In the genomic region with DNA sequence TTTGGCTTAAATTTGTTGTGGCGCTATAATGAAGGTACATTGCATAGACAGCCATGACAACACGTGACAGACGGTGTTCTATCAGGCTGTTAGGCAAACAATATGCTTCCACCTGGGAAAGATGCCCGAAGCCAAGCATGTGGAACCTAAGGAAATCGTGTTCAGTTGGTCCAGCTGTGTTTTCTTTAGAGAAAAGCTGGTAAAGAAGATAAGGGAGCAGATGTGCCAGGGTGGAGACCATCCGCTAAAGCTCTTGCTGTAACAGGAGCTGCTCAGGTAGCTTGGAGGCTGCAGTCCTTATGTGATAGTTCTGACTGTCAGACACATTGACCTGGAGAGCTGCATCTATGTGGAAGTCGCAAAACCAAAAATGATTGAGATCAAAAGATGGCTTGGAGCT, we compare ENCODE assay signal across 23 mouse cellular contexts. TPM values are rescaled to one million over a fixed set of nuclear protein-coding genes. Genes with fewer than 3 reads are reported as not detected.
A peak's percentile ranks its signal among the peaks of the same experiment; 100 is the strongest.
DNase-seq lines count a peak whose midpoint lies in the region; ATAC-seq and TF ChIP-seq lines count a peak whose summit lies in the region.
"Had no signal": no experiment of that assay in that cellular context is flagged by ENCODE, and none has a peak within 500 bp of the region (broad histone marks: within the 10 kb centered on the region; RNA-seq: fewer than 3 reads in every experiment).

No protein-coding gene starts in this region.

- no peak for TF ChIP-seq POLR2A in MEL (IDR thresholded peaks at IDR 0.05; ENCODE audit: control insufficient read depth in 1 of 2, insufficient read depth in 1 of 2, low read depth in 1 of 2, low read length in 2 of 2, poor library complexity in 1 of 2)

- WGBS in liver, embryonic 15.5 days (ENCODE audit: insufficient replicate concordance) = 41% methylated on average over 7 of the region's 7 CpGs

- no peak overlapping the region for H3K4me2 ChIP-seq in liver, embryonic 15.5 days
- H3K4me2 ChIP-seq: forebrain, embryonic 13.5 days; heart, embryonic 11.5 days; heart, embryonic 15.5 days; hindbrain, embryonic 13.5 days had no signal

- H3K27me3 ChIP-seq in G1E (ENCODE audit: insufficient read depth, low read length) (0 out of 2 replicates have a peak, but pooled peaks cover 4% of the 10 kb centered on the region), MEL (ENCODE audit: control insufficient read depth in 1 of 2, insufficient read depth in 2 of 2, low read length in 2 of 2) (no peaks in the 10 kb centered on the region; a peak in 1 of 4 replicates)
- no peaks in the 10 kb centered on the region for H3K27me3 ChIP-seq in liver, embryonic 15.5 days
- H3K27me3 ChIP-seq: forebrain, embryonic 13.5 days; heart, embryonic 15.5 days; hindbrain, embryonic 13.5 days; Patski had no signal

- TF ChIP-seq CTCF in G1E (IDR thresholded peaks at IDR 0.05; ENCODE audit: low read depth, low read length) (no peak), MEL (IDR thresholded peaks at IDR 0.05 in 2 of 3, conservative IDR thresholded peaks at IDR 0.05 in 1 of 3; ENCODE audit: control insufficient read depth in 1 of 3, insufficient read depth in 1 of 3, low read depth in 2 of 3, low read length in 3 of 3, poor library complexity in 1 of 3, severe bottlenecking in 1 of 3) (no peak)

- H3K4me3 ChIP-seq in G1E (ENCODE audit: low read depth, low read length) (no peak overlapping the region), MEL (ENCODE audit: control insufficient read depth in 1 of 2, insufficient read depth in 1 of 2, low read depth in 2 of 2, low read length in 2 of 2) (no peak overlapping the region)
- H3K4me3 ChIP-seq in liver, embryonic 15.5 days (replicated peaks) = no peak overlapping the region
- H3K4me3 ChIP-seq: embryonic facial prominence, embryonic 10.5 days; forebrain, embryonic 13.5 days; gastrocnemius, adult 2 months; heart, embryonic 15.5 days; hindbrain, embryonic 13.5 days had no signal

- H3K4me1 ChIP-seq in G1E (ENCODE audit: insufficient read depth, low read depth, low read length) (peaks cover 6% of the 10 kb centered on the region), MEL (ENCODE audit: control insufficient read depth in 1 of 2, insufficient read depth in 2 of 2, low read length in 2 of 2) (no peaks in the 10 kb centered on the region; a peak in 1 of 4 replicates)
- peaks cover 5% of the 10 kb centered on the region for H3K4me1 ChIP-seq in liver, embryonic 15.5 days (replicated peaks)
- H3K4me1 ChIP-seq: embryonic facial prominence, embryonic 10.5 days; hindbrain, embryonic 13.5 days had no signal

- H3K79me2 ChIP-seq in MEL (ENCODE audit: control insufficient read depth, insufficient read depth, low read length, poor library complexity) = no peaks in the 10 kb centered on the region

- no peaks in the 10 kb centered on the region for H3K36me3 ChIP-seq in G1E (replicated peaks)
- peaks cover 0 to 3% of the 10 kb centered on the region in 2 experiments; a peak in 1 of 4 replicates for H3K36me3 ChIP-seq in MEL (ENCODE audit: control insufficient read depth in 1 of 2, insufficient read depth in 2 of 2, low read length in 2 of 2)
- H3K36me3 ChIP-seq in liver, embryonic 15.5 days (replicated peaks) = no peaks in the 10 kb centered on the region
- H3K36me3 ChIP-seq: embryonic facial prominence, embryonic 10.5 days; heart, embryonic 15.5 days; hindbrain, embryonic 13.5 days had no signal

- intact Hi-C loops in gastrocnemius, postnatal 14 days (cut with DNase I; ENCODE audit: low total_unique reads) = no loop called here

- no peak overlapping the region for H3K9ac ChIP-seq in MEL (ENCODE audit: control insufficient read depth, low read depth, low read length, poor library complexity, severe bottlenecking)
- no peak overlapping the region for H3K9ac ChIP-seq in liver, embryonic 15.5 days
- H3K9ac ChIP-seq: forebrain, embryonic 13.5 days; forebrain, postnatal 0 days; heart, embryonic 15.5 days; hindbrain, embryonic 13.5 days had no signal

- peak; percentile 80 for ATAC-seq in G1E (ENCODE audit: extremely low read depth, insufficient number of reproducible peaks, low FRiP score, poor library complexity, severe bottlenecking)
- ATAC-seq in liver, embryonic 15.5 days (ENCODE audit: insufficient read depth) = peak; percentile 73
- ATAC-seq in megakaryocyte-erythroid progenitor cell, adult 5-6 weeks (replicated peaks; ENCODE audit: low FRiP score, low TSS enrichment, poor library complexity, severe bottlenecking) = peak; percentile 95
- ATAC-seq: activated CD4-positive, CD25-positive, alpha-beta regulatory T cell, adult 4 months; forebrain, embryonic 13.5 days; forebrain, postnatal 0 days; hindbrain, postnatal 0 days; Patski had no signal

- no peak for TF ChIP-seq RAD21 in MEL (IDR thresholded peaks at IDR 0.05; ENCODE audit: low read depth, low read length)

- 0 out of 4 replicates have a peak, but pooled peaks of 1 of the 2 experiments have one; percentile 20 for TF ChIP-seq EP300 in MEL (IDR thresholded peaks at IDR 0.05; ENCODE audit: low read depth in 1 of 2, low read length in 2 of 2)

- H3K9me3 ChIP-seq in G1E (replicated peaks) = no peaks in the 10 kb centered on the region
- no peaks in the 10 kb centered on the region for H3K9me3 ChIP-seq in MEL (replicated peaks; ENCODE audit: insufficient read depth, low read length)
- no peaks in the 10 kb centered on the region for H3K9me3 ChIP-seq in liver, embryonic 15.5 days (replicated peaks)
- H3K9me3 ChIP-seq: embryonic facial prominence, embryonic 10.5 days; forebrain, embryonic 13.5 days; heart, embryonic 15.5 days; hindbrain, embryonic 13.5 days had no signal

- H3K27ac ChIP-seq in MEL (ENCODE audit: control insufficient read depth, low read depth, low read length) = no peak overlapping the region
- no peak overlapping the region for H3K27ac ChIP-seq in liver, embryonic 15.5 days (replicated peaks)
- H3K27ac ChIP-seq: embryonic facial prominence, embryonic 10.5 days; forebrain, embryonic 13.5 days; gastrocnemius, adult 2 months; heart, embryonic 15.5 days; hindbrain, embryonic 13.5 days; hindbrain, postnatal 0 days had no signal

- no peak for DNase-seq in G1E (ENCODE audit: low spot score)
- DNase-seq in MEL (ENCODE audit: low read depth, low spot score) = peak; percentile 6
- DNase-seq in gastrocnemius, postnatal 14 days = no peak
- DNase-seq in adrenal gland, adult 2 months = no peak
- DNase-seq: adrenal gland, postnatal 25 days; cerebellum, adult 18-20 months; cerebellum, adult 9-11 months; forebrain, postnatal 0 days; gastrocnemius, adult 2 months; gastrocnemius, postnatal 36 days; heart, adult 18-20 months; heart, postnatal 14 days had no signal

TF ChIP-seq in MEL, 35 proteins besides CTCF, POLR2A, EP300 and RAD21:
- TF ChIP-seq RCOR1 (IDR thresholded peaks at IDR 0.05; ENCODE audit: low read depth, low read length) = no peak
- TF ChIP-seq HCFC1 (IDR thresholded peaks at IDR 0.05; ENCODE audit: low read depth, low read length) = no peak
- TF ChIP-seq MXI1 (IDR thresholded peaks at IDR 0.05; ENCODE audit: low read depth, low read length) = no peak
- no peak for TF ChIP-seq GABPA (IDR thresholded peaks at IDR 0.05; ENCODE audit: low read depth, low read length)
- TF ChIP-seq MAX (IDR thresholded peaks at IDR 0.05; ENCODE audit: low read length) = no peak
- no peak for TF ChIP-seq ZNF384 (IDR thresholded peaks at IDR 0.05; ENCODE audit: low read depth, low read length)

RNA-seq across cellular contexts. Expression of gene Cubn, which starts 7.6 kb away (rescaled TPM):
- total RNA-seq in G1E (2014; fragmentation: Nextera tagmentation) (not detected in 2 replicates), G1E (2017) (0.12 and 0.16 TPM in 2 replicates), MEL (2012; rRNA removed) (not detected in 2 replicates)
- polyA plus RNA-seq in G1E (2012) (not detected in 2 replicates), MEL (2012; ENCODE audit: insufficient read depth in 1 of 2, insufficient read length in 2 of 2, low read depth in 1 of 2, low replicate concordance in 2 of 2, missing spikeins in 1 of 2) (under 1 TPM in 1 of 2 experiments, not detected in 1; 0.03 TPM)
- polyA plus RNA-seq in liver, embryonic 15.5 days (2015; fragmentation: Nextera tagmentation; extraction: Ambion mirVana) = 0.06 and 0.10 TPM in 2 replicates
- not detected in 2 replicates for total RNA-seq in megakaryocyte-erythroid progenitor cell, adult 5-6 weeks (2014; fragmentation: Nextera tagmentation)
- total RNA-seq in megakaryocyte-erythroid progenitor cell, adult 5-6 weeks (2017) = not detected in 2 replicates
- under 1 TPM; 0.04 to 0.14 TPM for total RNA-seq in gastrocnemius, postnatal 14 days (2021)
- total RNA-seq in adrenal gland, adult 2 months (2021) = under 1 TPM; 0.06 to 0.38 TPM
- 0.01 TPM in 2 replicates for polyA plus RNA-seq in adrenal gland, adult 2 months (2012; rRNA removed)
- total RNA-seq: hematopoietic stem cell, adult 5-6 weeks had no signal

RNA-seq across cellular contexts. Expression of gene Trdmt1, which starts 45.3 kb away (rescaled TPM):
- total RNA-seq in G1E (2014; fragmentation: Nextera tagmentation) = 20.2 and 22.4 TPM in 2 replicates
- total RNA-seq in G1E (2017) = 7.3 and 9.1 TPM in 2 replicates
- 0.44 and 0.56 TPM in 2 replicates for polyA plus RNA-seq in G1E (2012)
- 9.2 and 11.6 TPM in 2 replicates for total RNA-seq in MEL (2012; rRNA removed)
- 1 to 10 TPM in 1 of 2 experiments, not detected in 1; 8.6 TPM for polyA plus RNA-seq in MEL (2012; ENCODE audit: insufficient read depth in 1 of 2, insufficient read length in 2 of 2, low read depth in 1 of 2, low replicate concordance in 2 of 2, missing spikeins in 1 of 2)
- polyA plus RNA-seq in liver, embryonic 15.5 days (2015; fragmentation: Nextera tagmentation; extraction: Ambion mirVana) = 3.2 and 4.1 TPM in 2 replicates
- 7.0 and 17.3 TPM in 2 replicates for total RNA-seq in megakaryocyte-erythroid progenitor cell, adult 5-6 weeks (2014; fragmentation: Nextera tagmentation)
- 9.3 and 14.4 TPM in 2 replicates for total RNA-seq in megakaryocyte-erythroid progenitor cell, adult 5-6 weeks (2017)
- total RNA-seq in gastrocnemius, postnatal 14 days (2021) = 1 to 10 TPM; 3.7 to 3.9 TPM
- total RNA-seq in adrenal gland, adult 2 months (2021) = 1 to 10 TPM; 2.4 to 7.8 TPM
- polyA plus RNA-seq in adrenal gland, adult 2 months (2012; rRNA removed) = 0.49 and 0.77 TPM in 2 replicates
